ENCODE assay signal across 8 mouse cellular contexts in the genomic region with DNA sequence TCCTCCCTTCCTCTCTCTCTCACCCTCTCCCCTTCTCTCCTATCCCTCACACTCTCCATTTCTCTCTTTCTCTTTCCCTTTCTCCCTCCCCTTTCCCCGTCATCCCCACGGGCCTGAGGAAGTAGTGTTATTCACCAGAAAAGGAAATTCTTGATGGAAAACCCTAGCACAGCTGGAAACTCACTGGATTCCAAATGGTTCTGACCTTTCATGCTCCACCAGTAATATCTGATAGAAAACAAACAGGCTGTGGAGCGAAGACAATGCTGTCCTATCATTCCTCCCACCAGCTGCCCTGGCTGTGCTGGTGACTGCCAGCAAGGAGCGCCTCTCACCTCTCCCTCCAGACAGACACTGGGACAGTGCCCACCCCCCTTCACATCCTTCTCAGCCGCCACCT. TPM values are rescaled to one million over a fixed set of nuclear protein-coding genes. Genes with fewer than 3 reads are reported as not detected.
DNase-seq lines count a peak whose midpoint lies in the region; ATAC-seq and TF ChIP-seq lines count a peak whose summit lies in the region.
"Had no signal": no experiment of that assay in that cellular context is flagged by ENCODE, and none has a peak within 500 bp of the region (broad histone marks: within the 10 kb centered on the region; RNA-seq: fewer than 3 reads in every experiment).

No protein-coding gene starts in this region.

- H3K9ac ChIP-seq in lung, embryonic 14.5 days: no peak overlapping the region
- H3K9ac ChIP-seq in forebrain, embryonic 15.5 days (replicated peaks): no peak overlapping the region
- no peak overlapping the region for H3K9ac ChIP-seq in stomach, embryonic 15.5 days

- DNase-seq in lung, embryonic 14.5 days: peak; percentile 47
- no peak for DNase-seq in lung, postnatal 25 days (ENCODE audit: low spot score)
- no peak for DNase-seq in limb, embryonic 10.5 days (ENCODE audit: low spot score)
- no peak for DNase-seq in thymus, postnatal 4 days
- DNase-seq in right cerebral cortex, postnatal 14 days: no peak
- DNase-seq: layer of hippocampus, adult 9-11 months had no signal

- H3K36me3 ChIP-seq in lung, embryonic 14.5 days (ENCODE audit: insufficient read depth): no peaks in the 10 kb centered on the region
- peaks cover 14% of the 10 kb centered on the region for H3K36me3 ChIP-seq in forebrain, embryonic 15.5 days
- H3K36me3 ChIP-seq in limb, embryonic 10.5 days: peaks cover 10% of the 10 kb centered on the region
- H3K36me3 ChIP-seq in stomach, embryonic 15.5 days: no peaks in the 10 kb centered on the region

- H3K27ac ChIP-seq in lung, embryonic 14.5 days (ENCODE audit: low read depth): peak overlapping the region; percentile 30; the same call in 1 of the 2 replicates
- H3K27ac ChIP-seq in forebrain, embryonic 15.5 days (replicated peaks): 0 out of 2 replicates have a peak overlapping the region, but pooled peaks have one; percentile 17
- no peak overlapping the region for H3K27ac ChIP-seq in limb, embryonic 10.5 days
- no peak overlapping the region for H3K27ac ChIP-seq in stomach, embryonic 15.5 days

- peak; percentile 50; the same call in 1 of the 2 replicates for ATAC-seq in lung, embryonic 14.5 days (ENCODE audit: insufficient read depth)
- ATAC-seq in forebrain, embryonic 15.5 days (replicated peaks): peak; percentile 36; the same call in 1 of the 2 replicates
- no peak for ATAC-seq in stomach, embryonic 15.5 days (ENCODE audit: insufficient read depth, low FRiP score, low read depth)

- TF ChIP-seq CTCF in lung, embryonic 14.5 days (IDR thresholded peaks at IDR 0.05; ENCODE audit: low read depth): no peak

- peaks cover 8% of the 10 kb centered on the region; the same call in 1 of the 2 replicates for H3K4me1 ChIP-seq in lung, embryonic 14.5 days (ENCODE audit: insufficient read depth)
- H3K4me1 ChIP-seq in forebrain, embryonic 15.5 days: peaks cover 17% of the 10 kb centered on the region
- peaks cover 50% of the 10 kb centered on the region for H3K4me1 ChIP-seq in limb, embryonic 10.5 days
- peaks cover 9% of the 10 kb centered on the region; the same call in 1 of the 2 replicates for H3K4me1 ChIP-seq in stomach, embryonic 15.5 days

- H3K9me3 ChIP-seq in lung, embryonic 14.5 days (ENCODE audit: low read depth, low read length): no peaks in the 10 kb centered on the region
- no peaks in the 10 kb centered on the region for H3K9me3 ChIP-seq in forebrain, embryonic 15.5 days
- H3K9me3 ChIP-seq in limb, embryonic 10.5 days (replicated peaks): no peaks in the 10 kb centered on the region
- no peaks in the 10 kb centered on the region for H3K9me3 ChIP-seq in stomach, embryonic 15.5 days

- WGBS in lung, embryonic 14.5 days: 8% methylated on average over 5 of the region's 5 CpGs
- WGBS in forebrain, embryonic 15.5 days: 11% methylated on average over 5 of the region's 5 CpGs
- 20% methylated on average over 5 of the region's 5 CpGs for WGBS in limb, embryonic 10.5 days
- WGBS in stomach, embryonic 15.5 days: 9% methylated on average over 5 of the region's 5 CpGs

- H3K4me2 ChIP-seq in lung, embryonic 14.5 days: peak overlapping the region; percentile 59
- no peak overlapping the region for H3K4me2 ChIP-seq in forebrain, embryonic 15.5 days (replicated peaks)
- peak overlapping the region; percentile 54 for H3K4me2 ChIP-seq in stomach, embryonic 15.5 days

- no peaks in the 10 kb centered on the region; the same call in 1 of the 2 replicates for H3K27me3 ChIP-seq in lung, embryonic 14.5 days (ENCODE audit: insufficient read depth, low read length)
- H3K27me3 ChIP-seq in forebrain, embryonic 15.5 days: no peaks in the 10 kb centered on the region
- H3K27me3 ChIP-seq in limb, embryonic 10.5 days (ENCODE audit: low read depth, poor library complexity, severe bottlenecking): peaks cover 45% of the 10 kb centered on the region
- no peaks in the 10 kb centered on the region for H3K27me3 ChIP-seq in stomach, embryonic 15.5 days (replicated peaks)

- H3K4me3 ChIP-seq in lung, embryonic 14.5 days (ENCODE audit: low read depth, low read length): no peak overlapping the region; the same call in 1 of the 2 replicates
- H3K4me3 ChIP-seq in forebrain, embryonic 15.5 days: no peak overlapping the region
- H3K4me3 ChIP-seq in limb, embryonic 10.5 days: peak overlapping the region; percentile 45
- no peak overlapping the region for H3K4me3 ChIP-seq in stomach, embryonic 15.5 days (replicated peaks)

RNA-seq across cellular contexts. Expression of a gene that starts 27.9 kb away (rescaled TPM):
- 2.9 and 3.2 TPM in 2 replicates for polyA plus RNA-seq in lung, embryonic 14.5 days (2014; fragmentation: Nextera tagmentation; extraction: Ambion mirVana)
- 40.9 and 44.9 TPM in 2 replicates for polyA plus RNA-seq in forebrain, embryonic 15.5 days (2015; fragmentation: Nextera tagmentation; extraction: Ambion mirVana)
- polyA plus RNA-seq in limb, embryonic 10.5 days (2016; fragmentation: Nextera tagmentation; extraction: Ambion mirVana): 2.6 and 3.4 TPM in 2 replicates
- 5.6 and 5.7 TPM in 2 replicates for polyA plus RNA-seq in stomach, embryonic 15.5 days (2015; fragmentation: Nextera tagmentation; extraction: Ambion mirVana)

RNA-seq across cellular contexts. Expression of a gene that starts 37.5 kb away (rescaled TPM):
- not detected in 2 replicates for polyA plus RNA-seq in lung, embryonic 14.5 days (2014; fragmentation: Nextera tagmentation; extraction: Ambion mirVana)
- 0.23 and 0.76 TPM in 2 replicates for polyA plus RNA-seq in forebrain, embryonic 15.5 days (2015; fragmentation: Nextera tagmentation; extraction: Ambion mirVana)
- not detected in 2 replicates for polyA plus RNA-seq in limb, embryonic 10.5 days (2016; fragmentation: Nextera tagmentation; extraction: Ambion mirVana)
- polyA plus RNA-seq in stomach, embryonic 15.5 days (2015; fragmentation: Nextera tagmentation; extraction: Ambion mirVana): not detected in 2 replicates

RNA-seq across cellular contexts. Expression of a gene that starts 42.0 kb away (rescaled TPM):
- 12.8 and 14.8 TPM in 2 replicates for polyA plus RNA-seq in lung, embryonic 14.5 days (2014; fragmentation: Nextera tagmentation; extraction: Ambion mirVana)
- polyA plus RNA-seq in forebrain, embryonic 15.5 days (2015; fragmentation: Nextera tagmentation; extraction: Ambion mirVana): 13.3 and 13.7 TPM in 2 replicates
- 10.6 and 13.2 TPM in 2 replicates for polyA plus RNA-seq in limb, embryonic 10.5 days (2016; fragmentation: Nextera tagmentation; extraction: Ambion mirVana)
- polyA plus RNA-seq in stomach, embryonic 15.5 days (2015; fragmentation: Nextera tagmentation; extraction: Ambion mirVana): 6.9 and 7.6 TPM in 2 replicates

Comparison
In these comparisons a context has a peak if more than half of its experiments do, and no peak if none do; other contexts are left out.
1. H3K27ac ChIP-seq: peak in lung, embryonic 14.5 days (single experiment) and forebrain, embryonic 15.5 days (single experiment); none in limb, embryonic 10.5 days (single experiment) and stomach, embryonic 15.5 days (single experiment).